Mouse (Mus musculus) central nervous system, embryonic 14 days (tissue): ENCODE data around the gene Thumpd1. TPM values are rescaled to one million over a fixed set of nuclear protein-coding genes. Genes with fewer than 3 reads are reported as not detected.

Experiments used
- polyA plus RNA-seq: library from polyadenylated mRNA; depleted of rRNA; stranded (reverse); fragments of >200 nt; gene quantifications from 2 replicates; pipeline ENCODE4 v1.2.3, GENCODE M21; 2012; rRNA removed

The Thumpd1 gene
- 49.1 and 50.4 TPM in 2 replicates for polyA plus RNA-seq

GRCm38 (mm10) chr7:119720253-119720946 is at the start of gene Thumpd1:
Gene Thumpd1 (minus strand): TSS chr7:119720798.

GRCm38 (mm10) chr7:119760527-119760951 is 39.9 kb upstream of the Thumpd1 start, which contains the start of gene Acsm3:
Gene Acsm3 (plus strand): TSS chr7:119760923.

GRCm38 (mm10) chr7:119689726-119690125 is 30.9 kb downstream of the Thumpd1 start, which contains the start of gene Acsm4:
Gene Acsm4 (plus strand): TSS chr7:119690026.

Other genes with a start within 250 kb of the Thumpd1 start
- not detected in 2 replicates for gene Umod, start 241.5 kb downstream of the Thumpd1 start, polyA plus RNA-seq
- 0.02 and 0.03 TPM in 2 replicates for gene Acsm5, start 201.3 kb downstream of the Thumpd1 start, polyA plus RNA-seq
- gene Pdilt, start 197.3 kb downstream of the Thumpd1 start, polyA plus RNA-seq: 0.09 and 0.10 TPM in 2 replicates
- gene Acsm2, start 166.5 kb downstream of the Thumpd1 start, polyA plus RNA-seq: not detected in 2 replicates
- 0.09 TPM in 1 of 2 replicates, not detected in the other for gene Acsm1, start 113.8 kb downstream of the Thumpd1 start, polyA plus RNA-seq
- 0.49 TPM in 1 of 2 replicates, not detected in the other for gene Acsm4, start 30.8 kb downstream of the Thumpd1 start, polyA plus RNA-seq
- 1.1 TPM in 1 of 2 replicates, not detected in the other for gene Acsm3, start 40.1 kb upstream of the Thumpd1 start, polyA plus RNA-seq
- 26.2 and 28.3 TPM in 2 replicates for gene Rexo5, start 73.2 kb upstream of the Thumpd1 start, polyA plus RNA-seq
- 11.3 and 12.4 TPM in 2 replicates for gene Eri2, start 73.3 kb upstream of the Thumpd1 start, polyA plus RNA-seq
- gene Lyrm1, start 175.1 kb upstream of the Thumpd1 start, polyA plus RNA-seq: 9.8 and 10.6 TPM in 2 replicates
- gene Dcun1d3, start 175.5 kb upstream of the Thumpd1 start, polyA plus RNA-seq: 8.9 and 9.3 TPM in 2 replicates